In genomic region chr15:103124254-103124653, GRCm38 (mm10) we compare ENCODE assay signal across 1 mouse cellular context.
A peak's percentile ranks its signal among the peaks of the same experiment; 100 is the strongest.
TF ChIP-seq lines count a peak whose summit lies in the region.

No protein-coding gene starts in this region.

TF ChIP-seq in CH12.LX, 34 proteins besides CTCF, POLR2A, EP300 and RAD21 (continued from another document):
- TF ChIP-seq MAZ (IDR thresholded peaks at IDR 0.05; ENCODE audit: low read depth, low read length) (0 out of 2 replicates have a peak, but pooled peaks have one; percentile 39), MEF2A (IDR thresholded peaks at IDR 0.05; ENCODE audit: borderline replicate concordance, low read depth, low read length) (0 out of 2 replicates have a peak, but pooled peaks have one; percentile 25), JUN (IDR thresholded peaks at IDR 0.05; ENCODE audit: insufficient read depth, low read depth, low read length) (no peak), ZC3H11A (IDR thresholded peaks at IDR 0.05; ENCODE audit: low read depth, low read length) (no peak), ZKSCAN1 (IDR thresholded peaks at IDR 0.05; ENCODE audit: borderline replicate concordance, low read depth, low read length) (no peak), POLR2AphosphoS2 (IDR thresholded peaks at IDR 0.05; ENCODE audit: low read depth, low read length) (no peak)
TF ChIP-seq in CH12.LX: peak in this region for 11.
